Mouse (Mus musculus) heart, adult 11 months (tissue): ENCODE data around the gene Cst12.
"Not testable (repeated sequence)": the region's sequence is repeated elsewhere in the genome, so short reads cannot be mapped to it uniquely, and the experiment has no call there.

Experiments used
- DNase-seq: peaks from one replicate; pipeline ENCODE4 v3.0.0; 2022

Cst12 gene

GRCm38 (mm10) chr2:148789142-148789541 lies at the start of gene Cst12:
Gene Cst12 (plus strand): TSS chr2:148789361.
- DNase-seq = peak; percentile 80

- DNase-seq = peak; percentile 74
Observed at GRCm38 (mm10) chr2:148743001-148743400, 46.2 kb upstream of the Cst12 start.

GRCm38 (mm10) chr2:148743846-148744407 lies 45.2 kb upstream of the Cst12 start:
- peak; percentile 49 for DNase-seq

- no peak for DNase-seq
Observed at GRCm38 (mm10) chr2:148750058-148750457, 39.1 kb upstream of the Cst12 start, which contains the start of gene Cstl1. Gene Cstl1 (plus strand): TSS chr2:148750358.

- DNase-seq = peak; percentile 89
Observed at GRCm38 (mm10) chr2:148751893-148752813, 37.0 kb upstream of the Cst12 start.

- DNase-seq = no peak
Observed at GRCm38 (mm10) chr2:148754310-148754846, 34.8 kb upstream of the Cst12 start.

GRCm38 (mm10) chr2:148763648-148764388 lies 25.3 kb upstream of the Cst12 start:
- peak; percentile 78 for DNase-seq

- DNase-seq = not testable (repeated sequence)
Observed at GRCm38 (mm10) chr2:148771397-148771796, 17.8 kb upstream of the Cst12 start, which contains the start of gene Cst11. Gene Cst11 (minus strand): TSS chr2:148771497.

- peak; percentile 64 for DNase-seq
Observed at GRCm38 (mm10) chr2:148781709-148782108, 7.5 kb upstream of the Cst12 start, which contains the start of gene 8030411F24Rik. Gene 8030411F24Rik (plus strand): TSS chr2:148782009.

GRCm38 (mm10) chr2:148798485-148798884 lies 9.3 kb downstream of the Cst12 start, which contains the start of gene Cst8:
Gene Cst8 (plus strand): TSS chr2:148798785.
- DNase-seq = no peak

- peak; percentile 84 for DNase-seq
Observed at GRCm38 (mm10) chr2:148801491-148801921, 12.3 kb downstream of the Cst12 start.

- DNase-seq = no peak
Observed at GRCm38 (mm10) chr2:148806696-148807095, 17.5 kb downstream of the Cst12 start.

GRCm38 (mm10) chr2:148819909-148820308 lies 30.7 kb downstream of the Cst12 start, which contains the start of gene Cst13:
Gene Cst13 (plus strand): TSS chr2:148820081.
- peak; percentile 75 for DNase-seq

- DNase-seq = no peak
Observed at GRCm38 (mm10) chr2:148825986-148826385, 36.8 kb downstream of the Cst12 start.

- DNase-seq = peak; percentile 79
Observed at GRCm38 (mm10) chr2:148834912-148835311, 45.8 kb downstream of the Cst12 start, which contains the start of gene Cst9. Gene Cst9 (plus strand): TSS chr2:148835147.

GRCm38 (mm10) chr2:148838075-148838777 lies 49.1 kb downstream of the Cst12 start:
- peak; percentile 39 for DNase-seq

- no peak for DNase-seq
Observed at GRCm38 (mm10) chr2:148839224-148839623, 50.1 kb downstream of the Cst12 start.
